Mouse (Mus musculus): Measurements from ENCODE around the gene Igfals.

Gene Igfals

DNA sequence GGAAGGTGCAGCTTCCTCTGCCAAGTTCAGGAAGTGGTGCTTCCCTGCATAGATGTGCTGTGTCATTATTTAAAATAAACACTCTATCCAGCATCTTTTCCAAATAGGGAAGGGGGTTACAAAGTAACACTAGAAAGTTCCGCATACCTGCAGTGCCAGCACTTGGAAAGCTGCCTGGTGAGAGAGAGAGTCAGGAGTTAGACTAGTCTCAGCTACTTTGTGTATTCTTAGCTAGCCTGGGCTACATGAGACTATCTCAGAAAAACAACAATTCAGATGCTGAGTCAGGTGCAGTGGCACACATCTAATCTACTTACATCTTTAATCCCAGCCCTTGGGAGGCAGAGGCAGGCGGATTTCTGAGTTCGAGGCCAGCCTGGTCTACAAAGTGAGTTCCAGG lies 4.0 kb upstream of the Igfals start:
- in situ Hi-C loops (cut with MseI, MboI): no loop called here

DNA sequence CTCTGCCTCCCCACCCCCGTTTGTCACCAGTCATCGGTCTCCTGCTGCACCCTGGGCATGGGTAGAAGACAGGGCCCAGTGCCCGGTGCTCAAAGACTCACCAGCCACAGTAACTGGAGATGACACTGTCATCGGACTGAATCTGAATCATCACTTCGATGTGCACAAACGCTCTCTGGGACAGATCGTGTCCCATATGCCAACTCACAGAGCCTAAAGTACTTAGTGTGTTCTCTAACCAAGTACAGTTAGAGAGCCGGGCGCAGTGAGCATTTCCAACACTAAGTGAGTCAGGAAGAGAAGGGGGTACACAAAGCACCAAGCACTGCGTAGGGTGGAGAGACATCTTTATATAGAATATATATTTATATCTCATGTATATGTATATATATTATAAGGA lies 2.1 kb downstream of the Igfals start:
- in situ Hi-C loops (cut with MseI, MboI): no loop called here

DNA sequence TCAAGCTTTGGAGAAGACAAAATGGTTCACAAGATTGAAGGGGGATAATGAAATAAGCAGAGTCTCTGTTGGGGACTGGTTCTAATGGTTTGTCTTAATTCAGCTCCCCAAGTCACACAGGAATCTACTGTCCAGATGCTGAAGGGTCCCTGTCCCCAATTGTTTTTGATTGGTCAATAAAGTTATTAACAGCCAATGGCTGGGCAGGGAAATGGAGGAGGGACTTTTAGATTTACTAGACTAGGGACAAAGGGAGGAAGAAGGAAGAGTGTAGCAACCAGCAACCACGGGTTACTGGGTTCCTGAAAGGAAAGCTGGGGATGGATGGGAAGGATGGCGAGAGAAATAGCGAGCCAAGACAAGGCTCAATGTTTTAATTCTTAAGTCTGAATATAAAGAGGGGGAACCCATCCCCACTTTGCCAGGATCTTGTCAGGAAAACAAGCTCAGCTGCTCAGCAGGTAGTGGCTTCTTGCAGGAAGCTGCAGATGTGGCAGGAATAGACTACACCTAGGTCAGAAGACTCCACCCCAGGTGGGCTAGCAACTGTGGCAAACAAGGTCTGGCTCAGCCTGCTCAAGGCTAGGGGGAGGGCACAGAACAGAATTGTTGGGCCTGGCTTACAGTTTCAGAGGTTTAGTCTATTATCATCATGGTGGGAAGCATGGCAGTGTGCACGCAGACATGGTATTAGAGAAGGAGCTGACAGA lies 8.1 kb downstream of the Igfals start:
- in situ Hi-C loops (cut with MseI, MboI): no loop called here

GRCm38 (mm10) chr17:24874405-24874745 lies 8.6 kb downstream of the Igfals start:
- in situ Hi-C loops (cut with MseI, MboI): no loop called here

DNA sequence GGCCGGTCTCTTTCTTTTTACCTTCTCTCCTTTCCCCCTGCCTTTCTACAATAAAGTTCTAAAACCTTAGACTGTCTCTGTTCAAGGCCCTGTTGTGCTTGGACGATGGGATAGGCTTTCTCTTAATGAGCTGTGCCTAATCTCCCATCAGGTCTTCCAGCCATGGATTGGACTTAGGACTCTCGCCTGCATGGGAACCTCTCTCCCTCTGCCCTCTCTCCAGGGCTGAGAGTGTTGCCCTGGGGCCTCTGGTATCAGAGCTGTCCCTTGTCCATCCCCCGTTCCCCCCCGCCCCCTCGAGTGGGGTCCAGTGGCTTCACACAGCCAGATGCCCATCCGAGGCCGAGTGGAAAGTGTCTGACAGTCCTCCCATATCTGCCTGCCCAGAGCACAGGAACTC lies 9.2 kb downstream of the Igfals start:
- in situ Hi-C loops (cut with MseI, MboI): no loop called here

GRCm38 (mm10) chr17:24877336-24878116 lies 11.7 kb downstream of the Igfals start:
- in situ Hi-C loops (cut with MseI, MboI): no loop called here

- in situ Hi-C loops (cut with MseI, MboI): no loop called here
Observed at GRCm38 (mm10) chr17:24878117-24878397, 12.3 kb downstream of the Igfals start.

GRCm38 (mm10) chr17:24878531-24878930 lies 12.7 kb downstream of the Igfals start:
- in situ Hi-C loops (cut with MseI, MboI): no loop called here

DNA sequence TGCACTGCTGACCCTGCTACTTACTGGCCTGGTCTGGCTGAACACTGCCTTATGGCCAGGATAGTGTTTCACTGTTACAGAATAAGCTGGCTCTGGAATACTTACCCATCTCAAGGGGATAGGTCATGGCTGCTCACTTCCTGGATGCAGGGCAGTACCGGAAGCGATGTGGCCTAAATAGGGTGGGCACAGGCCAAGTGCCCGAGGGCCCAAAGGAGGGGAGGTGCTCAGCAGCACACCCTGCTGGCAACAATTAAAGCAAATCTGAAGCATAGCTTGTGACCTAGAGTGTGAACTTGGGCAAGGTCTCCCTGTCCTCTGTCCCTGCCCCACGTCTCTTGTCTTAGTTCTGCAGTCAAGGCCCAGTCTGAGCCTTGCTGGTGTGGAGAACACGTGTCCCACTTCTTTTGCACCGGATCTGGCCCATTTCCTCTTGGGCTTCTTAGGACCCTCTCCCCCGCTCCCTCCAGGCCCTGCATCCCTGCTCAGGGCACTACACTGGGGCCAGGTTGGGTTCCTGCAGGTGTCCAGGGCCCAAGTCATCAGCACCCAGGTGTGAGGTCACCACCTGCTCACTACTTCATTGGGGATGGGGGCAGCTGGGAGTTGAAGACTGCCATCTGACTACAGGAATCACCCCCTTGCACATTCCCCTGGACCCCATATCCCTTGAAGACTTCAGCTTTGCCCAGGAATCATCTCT lies 16.1 kb downstream of the Igfals start:
- in situ Hi-C loops (cut with MseI, MboI): no loop called here

DNA sequence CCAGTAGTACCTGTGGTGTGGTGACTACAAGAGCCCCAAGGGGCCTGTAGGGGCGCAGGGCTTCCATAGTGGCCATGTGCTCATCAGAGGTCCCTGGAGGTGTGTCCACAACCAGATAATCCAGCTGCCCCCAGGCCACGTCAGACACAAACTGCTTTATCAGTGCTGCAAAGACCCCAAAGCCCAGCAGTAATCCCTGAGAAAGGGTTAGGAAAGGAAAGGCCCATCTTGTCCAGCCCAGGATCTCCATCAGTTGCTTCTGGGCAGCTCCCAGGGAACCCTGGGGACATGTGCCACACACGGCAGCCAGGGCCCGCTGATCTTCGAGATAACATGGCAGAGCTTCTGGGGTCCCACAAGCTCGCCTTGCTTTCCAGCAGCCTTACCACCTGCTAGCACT lies 18.6 kb downstream of the Igfals start:
- in situ Hi-C loops (cut with MseI, MboI): no loop called here

- in situ Hi-C loops (cut with MseI, MboI): no loop called here
Observed at GRCm38 (mm10) chr17:24885356-24886133, 19.7 kb downstream of the Igfals start.

GRCm38 (mm10) chr17:24886134-24886931 lies 20.5 kb downstream of the Igfals start, which contains the start of the genes Nubp2 and Spsb3:
TSS of gene Nubp2 (minus strand) at chr17:24886349.
TSS of gene Spsb3 (plus strand) at chr17:24886643.
- in situ Hi-C loops (cut with MseI, MboI): no loop called here

DNA sequence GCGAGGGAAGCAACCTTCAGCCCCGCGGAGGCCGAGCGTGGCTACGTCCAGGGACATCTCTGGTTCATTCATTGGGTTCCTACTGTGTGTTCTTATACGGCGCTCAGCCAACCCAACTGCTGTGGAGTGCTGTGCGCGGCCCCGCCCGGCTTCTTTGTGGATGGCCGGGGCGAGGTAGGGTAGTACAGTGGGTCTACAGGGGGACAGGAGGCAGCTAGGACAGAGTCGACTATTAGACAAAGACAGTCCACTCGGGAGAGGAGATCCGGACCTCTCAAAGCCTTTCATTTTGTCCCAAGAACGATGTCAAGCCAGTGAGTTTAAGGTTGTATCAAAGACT lies 21.1 kb downstream of the Igfals start:
- in situ Hi-C loops (cut with MseI, MboI): no loop called here

DNA sequence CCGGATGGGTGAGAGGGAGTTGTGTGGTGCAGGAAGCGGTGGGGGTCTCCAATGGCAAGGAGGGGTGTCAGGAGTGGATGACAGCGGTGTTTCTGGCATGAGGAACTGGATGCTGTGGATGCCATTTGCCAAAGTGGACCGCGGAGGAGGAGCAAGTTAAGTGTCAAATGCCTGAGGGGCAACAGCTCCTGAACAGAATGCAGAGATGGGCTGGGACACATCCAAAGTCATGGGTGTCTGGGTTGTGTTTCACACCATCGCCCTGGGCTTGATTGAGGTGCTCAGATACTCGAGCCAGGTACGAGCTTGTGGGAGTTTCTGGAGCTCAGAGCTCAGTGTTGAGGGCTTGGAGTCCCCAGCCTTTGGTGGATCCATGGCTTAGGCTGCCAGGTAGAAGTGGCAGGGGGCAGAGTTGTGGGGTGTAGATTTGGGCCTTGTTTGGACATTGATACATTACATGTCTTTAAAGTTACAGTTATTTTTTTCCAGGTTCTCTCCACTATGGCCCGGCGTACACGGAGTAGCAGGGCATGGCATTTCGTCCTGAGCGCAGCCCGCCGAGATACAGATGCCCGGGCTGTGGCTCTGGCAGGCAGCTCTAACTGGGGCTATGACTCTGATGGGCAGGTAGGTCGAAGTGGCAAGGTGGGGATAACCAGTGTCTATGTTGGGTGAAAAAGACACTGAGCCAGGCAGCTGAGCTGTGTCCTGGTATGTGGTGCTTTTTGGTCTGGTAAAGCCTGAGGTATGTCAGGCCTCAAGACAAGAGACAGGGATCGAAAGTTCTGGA lies 21.7 kb downstream of the Igfals start:
- in situ Hi-C loops (cut with MseI, MboI): no loop called here

DNA sequence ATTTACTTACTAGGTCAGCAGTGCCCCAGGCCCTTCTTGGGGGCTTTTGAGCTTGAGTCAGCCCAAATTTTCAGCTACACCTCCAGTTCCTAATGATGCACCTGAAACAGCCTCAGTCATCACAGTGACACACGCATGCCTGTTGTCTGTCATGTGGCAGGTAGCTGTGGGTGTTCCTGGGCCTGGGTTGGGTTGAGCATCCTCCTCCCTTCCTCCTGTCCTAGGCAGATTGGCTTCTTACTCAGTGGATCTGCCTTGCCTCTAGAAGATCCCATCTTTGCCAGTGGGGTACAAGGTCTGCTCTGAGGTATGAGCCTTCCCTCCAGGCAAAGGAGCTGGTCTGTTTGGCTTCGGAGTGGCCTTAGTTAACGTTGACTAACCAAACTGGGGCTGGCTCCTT lies 23.1 kb downstream of the Igfals start:
- in situ Hi-C loops (cut with MseI, MboI): no loop called here

DNA sequence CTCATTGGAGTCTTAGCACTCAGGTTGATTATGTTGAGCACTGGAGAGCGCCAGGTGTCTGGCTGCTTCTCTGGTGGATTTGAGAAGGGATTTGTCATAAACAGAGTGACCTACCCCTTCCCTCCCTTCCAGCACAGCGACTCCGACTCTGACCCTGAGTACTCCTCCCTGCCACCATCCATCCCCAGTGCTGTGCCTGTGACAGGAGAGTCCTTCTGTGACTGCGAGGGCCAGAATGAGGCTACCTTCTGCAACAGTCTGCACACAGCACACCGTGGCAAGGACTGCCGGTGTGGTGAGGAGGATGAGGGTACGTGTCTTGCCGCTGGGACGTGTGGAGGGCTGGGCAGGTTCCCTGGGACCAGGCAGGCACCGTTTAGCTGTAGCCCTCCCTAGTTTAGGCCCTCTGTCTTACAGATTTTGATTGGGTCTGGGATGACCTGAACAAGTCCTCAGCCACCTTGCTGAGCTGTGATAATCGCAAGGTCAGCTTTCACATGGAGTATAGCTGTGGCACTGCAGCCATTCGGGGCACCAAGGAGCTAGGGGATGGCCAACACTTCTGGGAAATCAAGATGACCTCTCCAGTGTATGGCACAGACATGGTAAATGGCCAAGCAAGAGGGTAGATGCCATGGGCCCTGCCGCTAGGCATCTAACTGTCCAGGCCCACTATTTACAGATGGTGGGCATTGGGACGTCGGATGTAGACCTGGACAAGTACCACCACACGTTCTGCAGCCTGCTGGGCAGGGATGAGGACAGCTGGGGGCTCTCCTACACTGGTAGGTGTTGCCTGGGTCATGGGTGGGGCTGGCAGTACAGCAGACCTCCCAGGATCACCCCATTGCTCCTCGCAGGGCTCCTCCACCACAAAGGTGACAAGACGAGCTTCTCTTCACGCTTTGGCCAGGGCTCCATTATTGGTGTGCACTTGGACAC lies 24.6 kb downstream of the Igfals start:
- in situ Hi-C loops (cut with MseI, MboI): no loop called here

- in situ Hi-C loops (cut with MseI, MboI): no loop called here
Observed at GRCm38 (mm10) chr17:24891321-24891720, 25.5 kb downstream of the Igfals start.

- in situ Hi-C loops (cut with MseI, MboI): no loop called here
Observed at GRCm38 (mm10) chr17:24892785-24893184, 27.0 kb downstream of the Igfals start.

DNA sequence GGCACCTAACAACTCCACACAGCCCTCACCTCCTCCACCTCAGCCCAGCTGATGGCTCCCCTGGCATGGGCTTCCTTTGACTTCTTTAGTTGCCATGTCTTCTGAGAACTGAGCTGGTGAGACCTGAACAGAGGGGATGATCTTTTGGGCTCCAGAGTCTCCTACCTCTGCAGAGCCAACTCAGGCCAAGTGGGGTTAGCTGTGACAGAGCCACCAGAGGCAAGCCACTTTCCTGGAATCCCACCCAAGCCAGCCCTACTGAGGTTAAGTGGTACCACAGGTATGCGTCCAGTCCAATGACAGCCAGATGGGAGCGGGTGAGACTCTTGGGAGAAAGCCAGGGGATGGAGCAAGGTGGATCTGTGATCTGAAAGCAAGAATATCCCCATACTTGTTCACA lies 27.5 kb downstream of the Igfals start:
- in situ Hi-C loops (cut with MseI, MboI): no loop called here

Data from mouse trophoblast stem cell (cell line).